Mouse (Mus musculus): ENCODE data around the gene Zfp788. TPM values are rescaled to one million over a fixed set of nuclear protein-coding genes. Genes with fewer than 3 reads are reported as not detected.

Gene Zfp788
- polyA plus RNA-seq, 1 experiment from 2014 or later: 7.0 TPM

Other genes starting within 250 kb of the Zfp788 start
- 9.2 and 9.8 TPM in 2 replicates for gene AI987944, start 239.8 kb upstream of the Zfp788 start, polyA plus RNA-seq (2016; fragmentation: Nextera tagmentation; extraction: Ambion mirVana)
- 0.22 and 0.26 TPM in 2 replicates for gene Vmn2r57, start 184.5 kb upstream of the Zfp788 start, polyA plus RNA-seq (2016; fragmentation: Nextera tagmentation; extraction: Ambion mirVana)
- gene Gm20449, start 133.8 kb upstream of the Zfp788 start, polyA plus RNA-seq (2016; fragmentation: Nextera tagmentation; extraction: Ambion mirVana): 0.09 and 0.13 TPM in 2 replicates
- gene AW146154, start 133.3 kb upstream of the Zfp788 start, polyA plus RNA-seq (2016; fragmentation: Nextera tagmentation; extraction: Ambion mirVana): 5.9 and 6.7 TPM in 2 replicates
- not detected in 2 replicates for gene Gm6871, start 59.5 kb upstream of the Zfp788 start, polyA plus RNA-seq (2016; fragmentation: Nextera tagmentation; extraction: Ambion mirVana)
- gene 2610021A01Rik, start 34.0 kb upstream of the Zfp788 start, polyA plus RNA-seq (2016; fragmentation: Nextera tagmentation; extraction: Ambion mirVana): 8.3 and 9.1 TPM in 2 replicates
- not detected in 2 replicates for gene Vmn2r58, start 239.5 kb downstream of the Zfp788 start, polyA plus RNA-seq (2016; fragmentation: Nextera tagmentation; extraction: Ambion mirVana)

All from heart, embryonic 12.5 days (tissue).